Mouse (Mus musculus): ENCODE measurements around the gene Stk39. TPM values are rescaled to one million over a fixed set of nuclear protein-coding genes. Genes with fewer than 3 reads are reported as not detected.

Gene Stk39
- 26.2 and 49.4 TPM in 2 replicates for polyA plus RNA-seq (2015; fragmentation: Nextera tagmentation; extraction: Ambion mirVana)

GRCm38 (mm10) chr2:68471759-68472550, at the start of gene Stk39:
Stk39 (minus strand) TSS chr2:68472268.

Other genes with a start within 250 kb of the Stk39 start
- gene 4933409G03Rik, start 110.1 kb upstream of the Stk39 start, polyA plus RNA-seq (2015; fragmentation: Nextera tagmentation; extraction: Ambion mirVana) = not detected in 2 replicates
- not detected in 2 replicates for gene 4932414N04Rik, start 184.2 kb upstream of the Stk39 start, polyA plus RNA-seq (2015; fragmentation: Nextera tagmentation; extraction: Ambion mirVana)